Mouse (Mus musculus): ENCODE measurements around the gene Plppr5. TPM values are rescaled to one million over a fixed set of nuclear protein-coding genes. Genes with fewer than 3 reads are reported as not detected.

The Plppr5 gene
- total RNA-seq (2021) (under 1 TPM; 0.55 to 0.72 TPM), polyA plus RNA-seq (2012; rRNA removed) (0.12 and 0.28 TPM in 2 replicates)
- long read RNA-seq, full-length matches to known transcripts, result 1 of 1 reads
- long read RNA-seq, partial matches to known transcripts, result 0 of 1 reads
- long read RNA-seq, other reads (novel, unspliced or antisense), result 0 of 1 reads

DNA sequence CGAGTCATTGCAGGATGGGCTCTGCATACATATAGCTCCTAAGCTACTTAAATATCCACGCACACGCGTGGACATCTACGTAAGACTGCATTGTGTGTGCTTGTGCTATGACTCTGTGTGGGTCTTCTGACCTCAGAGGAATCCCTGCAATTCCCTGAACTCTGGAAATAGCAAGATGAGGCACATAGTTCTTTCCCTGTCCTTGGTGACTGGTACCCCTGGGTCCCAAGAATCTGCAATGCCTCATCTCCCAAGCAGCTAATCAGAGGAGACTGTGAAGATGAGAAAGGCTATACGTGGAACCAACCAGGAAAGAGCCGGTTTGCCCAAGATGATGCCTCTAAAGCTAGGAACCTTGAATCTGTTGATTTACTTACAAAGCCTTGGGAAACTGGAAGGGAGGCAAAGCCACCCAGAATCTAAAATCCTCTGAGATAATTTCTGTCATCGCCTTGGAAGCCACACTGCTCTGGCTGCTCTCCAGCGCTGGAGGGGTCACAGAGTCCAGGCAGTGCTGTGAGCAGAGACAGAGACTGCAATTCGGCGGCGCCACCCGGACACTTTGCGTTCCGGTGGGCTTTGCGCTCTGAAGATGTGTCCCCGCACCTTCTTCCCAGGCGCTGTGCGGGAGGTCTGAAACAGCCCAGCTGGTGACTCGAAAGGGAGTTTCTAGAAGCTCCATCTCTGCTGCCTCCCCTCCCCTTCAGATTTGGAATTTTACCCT lies at the start of gene Plppr5:
Plppr5 (plus strand) TSS at position 308 of the 724 bp plus-strand sequence.
- peak; percentile 25 for DNase-seq

- DNase-seq, result no peak
These were observed 24.7 kb upstream of the Plppr5 start for GRCm38 (mm10) chr3:117549899-117550298.

- no peak for DNase-seq
These were observed 24.1 kb upstream of the Plppr5 start for GRCm38 (mm10) chr3:117550526-117550925.

- DNase-seq, result no peak
These were observed 17.7 kb upstream of the Plppr5 start for GRCm38 (mm10) chr3:117556972-117557371.

DNA sequence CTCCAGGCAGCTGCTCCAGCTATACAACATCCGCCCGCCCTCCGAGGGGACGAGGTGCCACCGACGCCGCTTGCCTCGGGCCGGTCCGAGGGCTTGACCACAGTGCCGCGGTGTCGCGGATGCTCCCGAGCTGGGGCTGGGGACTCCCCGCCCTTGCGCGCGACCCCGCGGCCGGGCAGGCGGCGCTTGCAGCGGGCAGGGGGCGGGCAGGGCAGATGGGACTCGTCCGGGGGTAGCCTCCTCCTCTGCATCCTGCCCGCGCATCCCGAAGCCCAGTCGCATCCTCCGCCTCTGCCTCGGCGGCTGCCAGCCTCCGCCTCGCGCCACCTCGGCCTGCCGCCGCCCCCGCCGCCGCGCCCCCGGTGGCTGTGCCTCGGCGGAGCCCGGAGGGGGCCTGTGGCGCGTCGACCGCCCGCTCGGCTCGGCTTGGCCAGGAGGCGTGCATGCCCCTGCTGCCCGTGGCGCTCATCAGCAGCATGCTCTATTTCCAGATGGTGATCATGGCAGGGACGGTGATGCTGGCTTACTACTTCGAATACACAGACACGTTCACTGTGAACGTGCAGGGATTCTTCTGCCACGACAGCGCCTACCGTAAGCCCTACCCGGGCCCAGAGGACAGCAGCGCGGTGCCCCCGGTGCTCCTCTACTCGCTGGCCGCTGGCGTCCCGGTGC lies 754 bp downstream of the Plppr5 start:
- peak; percentile 28 for DNase-seq

- no peak for DNase-seq
These were observed 1.3 kb downstream of the Plppr5 start for GRCm38 (mm10) chr3:117575928-117576254.

DNA sequence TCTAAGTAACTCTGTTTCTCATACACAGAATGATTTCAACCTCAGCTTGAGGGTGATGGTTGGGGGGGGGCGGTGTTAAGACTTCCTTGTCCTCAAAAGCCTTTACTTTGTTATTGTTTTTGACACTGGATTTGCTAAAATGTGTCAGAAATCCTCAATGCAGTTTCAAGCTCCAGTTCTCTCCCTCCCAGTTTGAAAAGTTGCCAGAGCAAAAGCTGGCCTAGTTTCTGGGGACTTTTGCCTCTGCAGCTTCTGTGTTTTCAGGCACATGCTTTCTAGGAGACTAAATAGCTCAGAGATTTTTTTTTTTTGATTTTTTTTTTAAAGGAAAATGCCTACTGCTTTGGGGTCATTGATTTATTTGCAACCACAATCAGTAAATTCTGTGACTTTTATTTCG lies 2.7 kb downstream of the Plppr5 start:
- no peak for DNase-seq

GRCm38 (mm10) chr3:117582628-117583027 lies 8.0 kb downstream of the Plppr5 start:
- DNase-seq, result no peak

- DNase-seq, result no peak
These were observed 27.8 kb downstream of the Plppr5 start for GRCm38 (mm10) chr3:117602404-117602803.

DNA sequence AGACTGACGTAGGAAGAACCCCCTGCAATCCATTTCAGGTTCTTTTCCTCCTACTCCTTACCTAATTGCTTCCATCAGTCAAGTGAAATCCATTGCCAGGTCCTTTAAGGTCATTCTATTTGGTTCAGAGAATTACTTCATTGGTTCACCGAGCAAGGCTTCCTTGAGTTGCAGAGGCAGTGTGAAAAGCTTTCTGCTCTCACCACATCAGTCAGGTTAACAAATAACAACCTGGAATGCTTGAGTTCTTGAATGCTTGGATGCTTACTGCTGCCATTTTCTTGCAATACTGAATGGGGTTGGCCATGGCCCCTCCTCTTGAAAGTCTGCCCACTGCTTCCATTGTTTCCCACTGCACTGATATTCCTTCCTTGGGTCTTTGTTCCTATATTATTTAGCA lies 28.8 kb downstream of the Plppr5 start:
- DNase-seq, result no peak

DNA sequence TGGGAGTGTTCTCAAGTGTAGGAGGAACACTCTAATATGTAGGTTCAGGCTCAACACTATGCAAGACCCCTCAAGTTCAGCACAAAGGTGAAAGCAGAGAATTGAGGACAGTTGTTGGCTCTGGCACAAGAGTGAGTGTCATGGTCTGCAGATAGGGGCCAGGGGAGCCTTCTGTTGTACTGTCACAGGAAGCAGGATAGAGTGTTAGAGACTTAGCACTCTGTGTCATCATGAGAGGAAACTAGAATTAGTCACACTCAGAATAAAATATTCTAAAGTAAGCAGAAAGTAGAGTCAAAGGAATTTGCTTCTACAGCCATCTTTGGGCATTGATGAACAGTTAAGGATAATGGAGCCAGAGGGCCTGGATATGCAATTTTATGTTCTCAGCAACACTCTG lies 31.7 kb downstream of the Plppr5 start:
- DNase-seq, result no peak

- DNase-seq, result no peak
These were observed 36.8 kb downstream of the Plppr5 start for GRCm38 (mm10) chr3:117611453-117611852.

DNA sequence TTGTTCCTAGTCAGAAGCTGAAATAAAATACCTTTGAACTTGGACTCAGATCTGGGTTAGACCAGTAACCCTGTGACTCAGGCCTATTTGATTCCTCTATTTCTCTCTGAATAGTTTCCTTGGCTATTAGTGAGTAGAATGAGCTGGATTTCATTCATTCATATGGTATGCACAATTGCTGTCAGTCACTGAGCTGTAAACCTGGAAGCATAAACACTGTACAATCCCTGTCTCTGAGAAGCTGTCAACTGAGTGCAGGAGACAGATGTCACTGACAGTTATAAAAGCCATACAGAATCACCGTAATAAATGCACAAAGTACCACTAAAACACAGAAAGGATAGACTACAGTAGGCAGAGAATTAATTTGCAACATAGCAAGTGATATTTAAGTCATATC lies 40.2 kb downstream of the Plppr5 start:
- DNase-seq, result no peak

DNA sequence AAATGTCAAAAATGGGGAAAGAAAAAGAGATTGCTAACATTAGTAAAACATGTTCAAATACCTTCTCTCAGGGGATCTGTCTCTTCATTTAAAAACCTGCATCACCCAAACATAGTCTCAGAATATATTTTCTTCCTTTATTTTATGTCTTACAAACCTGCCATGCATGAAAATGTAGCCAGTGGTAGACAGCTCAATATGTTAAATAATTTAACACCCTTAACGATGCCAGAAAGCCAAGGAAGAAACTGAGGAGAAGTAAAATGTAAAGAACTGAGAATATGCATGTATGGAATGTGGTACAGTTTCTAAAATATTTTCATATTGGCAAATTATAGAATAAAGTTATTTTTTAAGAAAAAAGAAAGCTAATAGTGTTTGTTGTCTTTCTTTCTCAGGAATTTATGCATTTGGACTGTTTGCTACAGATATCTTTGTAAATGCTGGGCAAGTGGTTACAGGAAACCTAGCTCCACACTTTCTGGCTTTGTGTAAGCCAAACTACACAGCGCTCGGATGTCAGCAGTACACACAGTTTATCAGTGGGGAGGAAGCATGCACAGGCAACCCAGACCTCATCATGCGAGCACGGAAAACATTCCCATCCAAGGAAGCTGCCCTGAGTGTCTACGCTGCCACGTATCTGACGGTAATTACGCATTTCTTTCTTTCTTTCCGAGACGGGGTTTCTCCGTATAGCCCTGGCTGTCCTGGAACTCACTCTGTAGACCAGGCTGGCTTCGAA lies 50.8 kb downstream of the Plppr5 start:
- DNase-seq, result no peak

DNA sequence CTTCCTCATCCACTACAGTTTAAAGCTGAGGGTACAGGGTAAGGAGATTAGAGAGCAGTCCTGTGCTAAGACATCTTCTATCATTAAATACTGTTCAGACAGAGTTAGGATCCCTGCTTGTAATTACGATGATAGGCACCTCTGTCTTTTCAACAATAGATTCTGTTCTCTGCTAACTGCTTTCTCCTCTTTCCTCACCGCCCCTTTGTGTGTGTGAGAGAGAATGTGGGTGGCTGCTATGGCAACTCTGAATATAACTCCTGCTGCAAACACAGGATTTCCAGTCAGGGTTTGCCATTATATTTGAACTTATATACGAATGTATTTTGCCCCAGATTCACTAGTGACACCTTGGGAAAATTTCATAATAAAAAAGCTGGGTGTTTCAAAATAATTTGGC lies 54.2 kb downstream of the Plppr5 start:
- no peak for DNase-seq

GRCm38 (mm10) chr3:117630332-117630731 lies 55.7 kb downstream of the Plppr5 start:
- no peak for DNase-seq

DNA sequence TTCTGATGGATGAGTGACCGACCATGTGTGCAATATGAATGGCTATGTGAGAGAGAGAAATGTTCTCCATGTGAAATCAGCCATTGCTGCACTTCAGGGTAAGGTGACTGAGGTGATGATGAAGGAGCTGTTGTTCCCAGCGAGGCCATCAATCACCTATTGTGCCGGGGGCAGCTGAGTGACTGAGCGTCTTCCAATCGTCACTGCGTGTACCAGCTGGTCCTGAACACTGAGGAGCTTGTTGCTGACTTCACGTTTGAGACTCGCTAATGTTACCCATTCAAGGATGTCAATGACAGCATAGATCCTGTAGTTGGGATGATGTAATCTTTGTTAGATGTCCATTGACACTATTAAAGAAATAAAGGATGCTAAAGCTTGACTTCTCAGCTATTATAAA lies 74.0 kb downstream of the Plppr5 start:
- DNase-seq, result no peak

GRCm38 (mm10) chr3:117664316-117664715 lies 89.7 kb downstream of the Plppr5 start:
- DNase-seq, result no peak

DNA sequence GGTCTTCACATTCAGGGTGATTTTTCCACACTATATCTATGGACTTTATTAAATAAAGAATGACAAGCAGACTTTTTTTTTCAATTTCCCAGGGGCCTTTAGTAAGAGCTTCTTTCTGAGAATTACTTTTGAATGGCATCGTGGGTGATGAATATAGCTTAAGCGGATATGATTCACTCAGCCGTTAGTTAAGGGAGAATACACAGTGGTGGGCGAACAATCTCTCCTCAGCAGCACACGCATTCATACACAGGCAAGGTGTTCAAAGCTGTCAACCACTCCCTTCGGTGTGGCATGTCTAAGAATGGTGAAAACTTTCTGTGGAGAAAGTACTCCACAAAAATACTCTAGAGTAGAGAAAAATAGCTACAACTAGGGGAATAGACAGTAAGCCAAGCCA lies 104.6 kb downstream of the Plppr5 start:
- DNase-seq, result no peak

DNA sequence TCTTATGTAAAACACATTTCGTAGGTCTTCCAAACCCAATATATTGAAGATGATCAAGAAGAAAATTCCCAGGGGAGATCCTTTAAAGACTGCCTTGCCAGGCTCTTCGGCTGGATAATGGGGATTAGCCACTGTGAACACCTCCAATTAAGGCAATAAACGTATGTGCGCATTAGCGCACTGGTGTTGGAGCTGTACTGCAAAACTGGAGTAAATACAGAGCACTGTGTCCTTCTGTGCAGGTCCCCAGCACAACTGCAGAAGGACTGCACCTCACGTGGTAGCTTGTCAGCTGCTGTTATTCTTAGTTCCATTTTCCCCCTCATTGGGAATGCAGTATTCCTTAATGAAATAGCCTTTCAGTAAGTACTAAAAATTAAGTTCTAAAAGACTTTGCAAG lies 110.0 kb downstream of the Plppr5 start:
- no peak for DNase-seq

GRCm38 (mm10) chr3:117686036-117686435 lies 111.4 kb downstream of the Plppr5 start:
- DNase-seq, result no peak

GRCm38 (mm10) chr3:117686648-117687047 lies 112.0 kb downstream of the Plppr5 start:
- DNase-seq, result no peak

DNA sequence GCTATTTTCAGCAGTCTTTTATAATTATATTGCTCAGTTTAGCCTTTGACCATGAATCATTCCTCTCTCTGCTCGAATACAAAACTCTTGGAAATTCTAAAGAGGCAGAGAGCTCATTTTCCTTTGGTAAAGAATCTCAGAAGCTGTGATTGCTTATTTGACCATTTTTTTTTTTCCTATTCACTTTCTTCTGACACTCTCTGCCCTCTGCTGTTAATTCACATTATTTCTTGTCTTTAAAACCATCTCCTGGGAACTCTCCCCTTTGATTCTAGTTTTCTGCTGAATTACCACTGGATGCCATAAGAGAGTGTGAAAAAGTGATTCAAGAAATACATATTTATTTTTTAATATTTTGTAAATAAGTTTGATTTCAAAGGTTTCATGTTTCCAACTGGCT lies 120.1 kb downstream of the Plppr5 start:
- DNase-seq, result no peak
